Mouse (Mus musculus): Measurements from ENCODE around the gene Lrsam1. TPM values are rescaled to one million over a fixed set of nuclear protein-coding genes. Genes with fewer than 3 reads are reported as not detected.

The Lrsam1 gene
- polyA plus RNA-seq, 1 experiment from 2014 or later: 14.4 TPM

DNA sequence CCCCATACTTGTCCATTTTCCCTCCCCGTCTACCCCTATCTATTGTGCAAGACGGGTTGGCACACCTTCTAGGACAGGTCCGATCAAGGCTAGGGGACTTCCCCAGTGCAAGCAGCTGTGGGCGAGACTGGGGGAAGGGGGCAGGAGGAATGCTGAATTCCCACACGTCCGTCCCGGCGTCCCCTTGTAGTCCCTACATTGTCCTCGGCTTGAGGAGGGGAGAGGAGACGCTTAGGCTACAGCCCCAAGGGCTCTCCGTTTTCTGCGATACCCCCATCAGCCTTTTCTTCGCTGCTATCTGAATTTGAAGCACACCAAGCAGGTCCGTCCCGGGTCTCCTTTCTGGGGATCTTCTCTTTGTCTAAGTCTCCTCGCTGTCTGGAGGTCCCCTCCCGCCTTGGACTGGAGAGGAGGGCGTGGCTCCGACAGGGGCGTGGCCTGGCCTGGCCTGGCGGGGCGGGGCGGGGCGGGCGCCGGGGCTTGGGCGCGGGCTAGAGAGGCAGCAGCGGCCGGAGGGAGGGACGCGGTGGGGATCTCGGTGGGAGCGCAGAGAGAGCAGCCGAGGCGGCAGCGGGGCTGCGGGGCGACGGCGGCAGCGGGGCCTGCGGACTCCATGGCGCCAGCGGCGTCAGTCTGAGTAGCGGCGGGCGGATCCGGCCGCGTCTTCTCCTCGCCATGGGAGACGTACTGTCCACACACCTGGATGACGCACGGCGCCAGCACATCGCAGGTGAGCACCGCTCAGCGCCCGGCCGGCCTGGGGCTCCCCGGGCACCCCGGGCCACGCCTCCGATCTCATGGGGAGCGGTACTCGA lies 85.5 kb downstream of the Lrsam1 start, which contains the start of gene Fam129b:
TSS of gene Fam129b (plus strand) at position 440 of the 815 bp plus-strand sequence.
- Histone ChIP-seq H3K4me3 (peak within 1 kb of the TSS; percentile 80), H3K4me2 (replicated peaks) (peak within 1 kb of the TSS; percentile 72), H3K36me3 (no peaks in the 10 kb centered on the region), H3K9ac (peak within 1 kb of the TSS; percentile 88), H3K27me3 (no peaks in the 10 kb centered on the region), H3K4me1 (peaks cover 50% of the 10 kb centered on the region), H3K9me3 (no peaks in the 10 kb centered on the region), H3K27ac (peak within 1 kb of the TSS; percentile 86)
- WGBS: under 1% methylated on average over 68 of the region's 68 CpGs
- ATAC-seq (ENCODE audit: insufficient number of reproducible peaks, insufficient read depth, low FRiP score, low TSS enrichment): peak; percentile 65

Other genes starting within 250 kb of the Lrsam1 start
- 121 and 126 TPM in 2 replicates for gene Cdk9, start 248.5 kb downstream of the Lrsam1 start, polyA plus RNA-seq (2016; fragmentation: Nextera tagmentation; extraction: Ambion mirVana)
- 27.6 and 29.1 TPM in 2 replicates for gene Sh2d3c, start 240.6 kb downstream of the Lrsam1 start, polyA plus RNA-seq (2016; fragmentation: Nextera tagmentation; extraction: Ambion mirVana)
- gene 6330409D20Rik, start 220.6 kb downstream of the Lrsam1 start, polyA plus RNA-seq (2016; fragmentation: Nextera tagmentation; extraction: Ambion mirVana): 0.34 and 0.43 TPM in 2 replicates
- gene Tor2a, start 204.4 kb downstream of the Lrsam1 start, polyA plus RNA-seq (2016; fragmentation: Nextera tagmentation; extraction: Ambion mirVana): 61.5 and 67.0 TPM in 2 replicates
- gene Ttc16, start 186.0 kb downstream of the Lrsam1 start, polyA plus RNA-seq (2016; fragmentation: Nextera tagmentation; extraction: Ambion mirVana): 0.23 and 0.34 TPM in 2 replicates
- 3.3 and 6.4 TPM in 2 replicates for gene Ptrh1, start 185.8 kb downstream of the Lrsam1 start, polyA plus RNA-seq (2016; fragmentation: Nextera tagmentation; extraction: Ambion mirVana)
- 0.74 and 1.6 TPM in 2 replicates for gene Cfap157, start 177.2 kb downstream of the Lrsam1 start, polyA plus RNA-seq (2016; fragmentation: Nextera tagmentation; extraction: Ambion mirVana)
- gene Stxbp1, start 114.4 kb downstream of the Lrsam1 start, polyA plus RNA-seq (2016; fragmentation: Nextera tagmentation; extraction: Ambion mirVana): 28.3 and 32.4 TPM in 2 replicates
- 48.8 and 54.7 TPM in 2 replicates for gene Fam129b, start 85.5 kb downstream of the Lrsam1 start, polyA plus RNA-seq (2016; fragmentation: Nextera tagmentation; extraction: Ambion mirVana)
- 160 and 169 TPM in 2 replicates for gene Rpl12, start 55 bp downstream of the Lrsam1 start, polyA plus RNA-seq (2016; fragmentation: Nextera tagmentation; extraction: Ambion mirVana)
- gene Slc2a8, start 20.5 kb upstream of the Lrsam1 start, polyA plus RNA-seq (2016; fragmentation: Nextera tagmentation; extraction: Ambion mirVana): 24.3 and 25.5 TPM in 2 replicates
- 12.3 and 14.3 TPM in 2 replicates for gene Garnl3, start 170.0 kb upstream of the Lrsam1 start, polyA plus RNA-seq (2016; fragmentation: Nextera tagmentation; extraction: Ambion mirVana)

Measured in embryonic facial prominence, embryonic 12.5 days (tissue).